Mouse (Mus musculus): ENCODE data around the gene Trub1.

The Trub1 gene

DNA sequence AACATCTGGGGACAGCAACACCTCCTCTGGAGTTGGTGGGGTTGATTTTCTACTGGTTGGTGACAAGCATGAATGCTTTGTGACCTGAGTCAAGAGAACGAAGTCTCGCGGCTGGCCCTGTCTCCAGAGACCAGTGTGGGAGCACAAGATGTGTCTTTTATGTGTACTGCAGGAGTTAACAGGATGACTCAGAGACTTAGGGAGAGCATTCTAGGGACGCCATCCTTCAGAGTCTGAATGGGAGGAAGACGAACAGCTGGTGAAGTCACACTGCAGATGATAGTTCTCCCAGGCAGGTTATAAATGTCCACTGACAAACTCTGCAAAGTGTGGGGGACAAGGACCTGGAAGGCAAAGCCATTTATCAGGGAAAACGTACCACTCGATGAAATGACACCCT, 11.2 kb upstream of the Trub1 start:
- no peak for DNase-seq (ENCODE audit: low spot score in 2 of 2)

DNA sequence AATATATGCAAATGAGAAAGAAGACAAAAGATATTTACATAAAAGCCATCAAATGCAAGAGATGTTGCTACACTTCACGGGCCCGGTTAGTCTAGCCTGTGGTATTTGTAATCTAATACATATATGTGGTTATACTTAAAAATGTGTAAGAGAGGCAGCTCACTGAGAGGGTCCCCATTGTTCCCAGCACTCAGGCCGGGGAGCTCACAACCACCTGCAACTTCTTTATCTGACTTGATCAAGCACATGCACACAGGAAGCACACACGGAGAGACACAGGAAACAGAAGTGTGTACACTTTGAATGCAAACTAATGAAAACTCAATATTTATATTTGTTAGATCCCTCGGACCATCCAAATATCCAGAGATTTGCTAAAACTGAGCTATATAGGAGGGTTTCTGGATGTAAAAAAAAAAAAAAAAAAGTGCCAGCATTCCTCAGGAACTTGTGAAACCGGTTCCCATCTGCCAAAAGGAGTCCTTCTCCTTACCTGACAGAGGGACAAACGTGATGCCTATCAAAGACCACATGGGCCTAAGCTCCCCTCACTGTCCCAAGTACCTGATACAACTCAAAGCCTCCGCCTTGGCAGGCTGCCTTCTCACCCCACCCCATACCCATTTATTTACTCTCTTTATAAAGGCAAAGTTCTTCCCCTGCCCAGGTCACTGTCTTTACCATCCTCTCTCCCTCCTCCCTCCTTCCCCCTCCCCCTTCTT, 9.6 kb upstream of the Trub1 start:
- no peak for DNase-seq (ENCODE audit: low spot score in 2 of 2)

DNA sequence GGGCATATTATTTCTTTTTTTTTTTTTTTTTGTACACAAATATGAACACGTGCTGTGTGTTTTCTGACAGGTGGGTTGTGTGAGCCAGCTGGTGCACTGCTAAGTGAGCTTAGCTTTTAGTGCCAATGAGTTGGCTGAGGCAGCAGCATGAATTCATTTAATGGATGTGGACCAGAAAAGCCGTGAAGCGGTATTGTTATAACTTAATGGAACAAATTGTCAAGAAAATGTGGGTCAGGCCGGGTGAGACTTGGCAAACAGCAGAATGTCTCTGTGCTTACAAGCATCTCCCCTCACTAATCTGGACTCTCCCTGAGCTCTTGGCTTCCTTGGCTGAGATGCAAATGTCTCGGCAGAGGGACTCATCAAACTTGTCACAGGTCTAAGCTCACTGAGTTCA, 7.7 kb upstream of the Trub1 start:
- no peak for DNase-seq (ENCODE audit: low spot score in 2 of 2)

GRCm38 (mm10) chr19:57450849-57451248, 1.9 kb upstream of the Trub1 start:
- DNase-seq (ENCODE audit: low spot score in 2 of 2) = no peak

DNA sequence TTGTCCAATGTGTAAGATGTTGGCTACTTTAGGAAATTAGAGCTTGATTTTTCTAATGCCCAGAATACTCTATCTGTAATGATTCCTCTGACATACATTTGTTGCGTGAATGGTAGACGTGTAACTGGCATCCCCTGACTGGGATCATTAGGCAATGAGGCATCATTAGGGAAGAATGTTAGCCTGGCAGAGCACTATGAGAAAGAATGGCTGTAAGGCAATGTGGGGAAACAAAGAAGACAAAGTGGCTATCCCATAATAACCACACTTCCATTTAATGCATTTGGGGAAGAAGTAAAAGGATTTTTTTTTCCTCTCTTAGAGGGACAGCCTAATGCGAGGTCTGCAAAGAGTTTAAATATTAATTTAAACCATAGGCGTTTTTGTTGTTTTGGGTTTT, 950 bp upstream of the Trub1 start:
- DNase-seq (ENCODE audit: low spot score in 2 of 2) = no peak

DNA sequence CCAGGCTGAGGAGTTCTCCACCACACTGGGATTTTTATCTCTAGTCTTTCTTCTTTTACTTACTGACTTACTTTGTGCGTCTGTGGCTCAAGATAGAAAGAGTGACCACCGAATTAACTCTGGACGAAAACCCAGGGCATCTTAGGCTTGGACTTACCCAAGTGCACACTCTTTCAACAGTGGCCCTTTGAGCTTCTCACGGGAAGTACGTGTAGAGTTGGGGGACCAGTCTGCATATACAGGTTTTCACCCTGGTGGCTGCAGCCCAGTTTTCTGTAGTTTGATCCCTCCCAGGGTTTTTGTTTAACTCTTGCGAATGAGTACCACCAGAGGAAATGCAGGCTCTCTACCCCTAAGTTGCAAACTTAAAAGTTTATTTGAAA, 497 bp downstream of the Trub1 start:
- no peak for DNase-seq (ENCODE audit: low spot score in 2 of 2)

DNA sequence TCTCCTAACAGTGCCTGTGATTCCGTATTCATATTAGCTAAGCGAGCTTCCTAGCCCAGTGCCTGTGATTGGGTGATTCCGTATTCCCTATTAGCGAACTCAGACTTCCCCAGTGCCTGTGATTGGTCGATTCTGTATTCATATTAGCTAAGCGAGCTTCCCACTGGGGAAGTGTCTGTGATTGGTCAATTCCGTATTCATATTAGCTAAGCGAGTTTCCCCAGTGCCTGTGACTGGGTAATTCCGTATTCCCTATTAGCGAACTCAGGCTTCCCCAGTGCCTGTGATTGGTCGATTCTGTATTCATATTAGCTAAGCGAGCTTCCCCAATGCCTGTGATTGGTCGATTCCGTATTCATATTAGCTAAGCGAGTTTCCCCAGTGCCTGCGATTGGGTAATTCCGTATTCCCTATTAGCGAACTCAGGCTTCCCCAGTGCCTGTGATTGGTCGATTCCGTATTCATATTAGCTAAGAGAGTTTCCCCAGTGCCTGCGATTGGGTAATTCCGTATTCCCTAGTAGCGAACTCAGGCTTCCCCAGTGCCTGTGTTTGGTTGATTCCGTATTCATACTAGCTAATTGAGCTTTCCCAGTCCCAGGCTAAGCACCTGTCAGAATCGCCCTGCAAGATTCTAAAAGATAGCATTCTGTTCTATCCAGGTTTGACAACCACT, 2.7 kb downstream of the Trub1 start:
- DNase-seq (ENCODE audit: low spot score in 2 of 2) = no peak

GRCm38 (mm10) chr19:57457075-57457474, 4.4 kb downstream of the Trub1 start:
- no peak for DNase-seq (ENCODE audit: low spot score in 2 of 2)

GRCm38 (mm10) chr19:57463741-57464140, 11.0 kb downstream of the Trub1 start:
- DNase-seq (ENCODE audit: low spot score in 2 of 2) = no peak

- DNase-seq (ENCODE audit: low spot score in 2 of 2) = no peak
Measured at GRCm38 (mm10) chr19:57465742-57466141, 13.0 kb downstream of the Trub1 start.

- DNase-seq (ENCODE audit: low spot score in 2 of 2) = no peak
Measured at GRCm38 (mm10) chr19:57471033-57471432, 18.3 kb downstream of the Trub1 start.

GRCm38 (mm10) chr19:57472169-57472568, 19.5 kb downstream of the Trub1 start:
- no peak for DNase-seq (ENCODE audit: low spot score in 2 of 2)

DNA sequence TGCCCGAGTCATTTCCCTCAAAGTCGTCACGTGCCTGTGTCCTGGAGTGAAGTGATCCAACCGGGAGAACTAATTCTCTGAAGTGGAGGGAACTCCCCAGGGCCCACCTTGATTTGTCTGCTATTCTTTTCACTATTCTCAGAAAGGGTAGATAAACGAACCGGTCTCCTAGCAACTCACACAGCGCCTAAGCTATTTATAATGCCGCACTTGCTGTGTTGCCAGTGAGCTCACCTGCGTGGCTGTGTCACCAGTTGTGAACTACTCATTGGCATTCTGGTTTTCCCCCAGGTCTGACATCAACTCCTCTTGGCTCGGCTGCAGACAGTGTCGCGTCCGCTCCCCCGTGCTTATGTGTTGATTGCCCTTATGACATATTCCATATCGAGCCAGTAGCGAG, 20.6 kb downstream of the Trub1 start:
- DNase-seq (ENCODE audit: low spot score in 2 of 2) = no peak

GRCm38 (mm10) chr19:57475298-57475697, 22.6 kb downstream of the Trub1 start:
- peak in 1 of 2 experiments; percentile 15 for DNase-seq (ENCODE audit: low spot score in 2 of 2)

GRCm38 (mm10) chr19:57477310-57477709, 24.6 kb downstream of the Trub1 start:
- DNase-seq (ENCODE audit: low spot score in 2 of 2) = no peak

- no peak for DNase-seq (ENCODE audit: low spot score in 2 of 2)
Measured at GRCm38 (mm10) chr19:57478056-57478455, 25.3 kb downstream of the Trub1 start.

GRCm38 (mm10) chr19:57479886-57480655, 27.4 kb downstream of the Trub1 start:
- DNase-seq (ENCODE audit: low spot score in 2 of 2) = no peak

DNA sequence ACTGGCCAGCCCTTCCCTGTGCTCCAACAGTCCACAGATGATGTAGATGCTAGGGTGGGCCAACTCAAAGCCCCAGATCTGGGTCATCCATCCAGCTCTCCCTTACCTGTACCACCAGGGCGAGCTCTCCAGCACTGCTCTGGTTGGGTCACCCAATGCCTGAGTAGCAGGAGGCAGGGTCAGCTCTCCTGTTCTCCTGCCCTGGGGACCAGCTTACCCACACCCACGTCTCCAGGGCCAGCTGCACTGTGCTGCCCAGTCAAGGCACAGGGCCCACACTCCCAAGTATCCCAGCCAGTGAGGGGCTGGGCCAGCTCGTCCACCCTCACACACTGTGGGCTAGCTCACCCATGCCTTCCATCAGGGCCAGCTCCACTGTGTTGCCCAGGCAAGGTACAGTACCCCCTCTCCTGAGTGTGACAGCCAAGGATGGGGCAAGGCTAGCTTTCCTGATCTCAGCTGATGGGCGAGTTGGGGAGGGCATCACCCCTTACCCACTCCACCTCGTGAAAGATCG, 29.1 kb downstream of the Trub1 start:
- DNase-seq (ENCODE audit: low spot score in 2 of 2) = no peak

DNA sequence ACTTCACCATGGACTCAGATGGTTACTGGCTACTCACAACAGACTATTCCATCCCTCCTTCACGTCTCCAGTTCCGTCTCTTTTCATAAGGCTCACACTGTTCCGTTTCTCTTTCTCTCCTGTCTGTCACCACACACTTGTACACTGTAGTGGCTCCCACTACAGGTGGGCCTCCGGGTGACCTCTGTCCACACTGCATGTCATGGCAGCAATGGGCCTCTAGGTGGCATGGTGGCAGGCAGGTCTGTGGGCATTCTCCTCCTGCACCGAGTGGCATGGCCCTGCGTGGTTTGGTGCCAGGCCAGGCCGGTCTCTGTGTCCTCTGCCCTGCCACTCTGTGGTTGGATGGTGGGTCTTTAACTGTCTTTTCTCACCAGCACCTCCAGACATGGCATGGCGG, 30.1 kb downstream of the Trub1 start:
- peak in 1 of 2 experiments; percentile 31 for DNase-seq (ENCODE audit: low spot score in 2 of 2)

DNA sequence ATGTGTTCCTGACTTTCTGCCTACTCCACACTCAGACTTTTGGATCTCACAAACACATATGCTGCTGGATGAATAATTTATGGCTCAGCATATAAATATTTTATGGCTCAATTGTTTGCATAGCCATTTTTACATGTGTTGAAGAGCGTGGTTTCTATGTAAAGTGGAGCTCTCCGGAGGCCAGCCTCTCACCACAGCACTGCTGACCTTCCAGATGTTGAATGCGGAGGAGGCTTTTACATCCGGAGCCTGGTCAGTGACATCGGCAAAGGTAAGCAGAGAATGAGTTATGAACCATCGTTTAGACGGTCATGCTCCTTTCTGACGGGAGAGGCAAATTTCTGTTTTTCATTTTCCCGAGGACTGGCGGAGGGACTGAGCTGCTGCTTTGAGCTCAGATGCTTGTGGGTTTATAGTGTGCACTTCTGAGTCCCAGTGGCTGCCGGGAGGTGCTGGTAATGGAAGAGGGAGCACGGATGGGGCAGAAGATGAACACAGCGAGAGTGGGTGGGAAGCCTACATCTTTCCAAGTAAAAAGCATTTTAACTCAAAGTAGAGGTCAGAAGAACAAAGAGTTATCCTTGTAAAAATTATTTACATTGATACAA, 34.4 kb downstream of the Trub1 start:
- no peak for DNase-seq (ENCODE audit: low spot score in 2 of 2)

- no peak for DNase-seq (ENCODE audit: low spot score in 2 of 2)
Measured at GRCm38 (mm10) chr19:57489527-57489926, 36.8 kb downstream of the Trub1 start.

DNA sequence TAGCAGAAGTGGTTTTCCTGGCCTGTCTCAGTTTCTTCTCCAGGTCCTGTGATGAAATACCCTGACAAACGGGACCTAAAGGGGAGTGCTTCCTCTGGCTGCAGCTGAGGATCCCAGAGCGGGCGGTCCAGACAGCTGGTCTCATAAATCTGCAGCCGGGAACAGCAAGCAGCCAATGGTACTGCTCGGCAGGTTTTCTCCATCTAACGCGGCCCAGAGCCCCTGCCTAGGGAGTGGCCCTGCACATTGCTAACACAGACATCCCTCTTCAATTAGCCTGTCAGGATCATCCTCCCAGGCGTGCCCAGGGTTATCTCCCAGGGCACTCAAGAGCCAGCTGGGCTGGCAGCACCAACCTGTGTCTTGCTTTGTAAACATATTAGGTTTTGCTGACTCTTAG, 38.3 kb downstream of the Trub1 start:
- peak in 1 of 2 experiments; percentile 15 for DNase-seq (ENCODE audit: low spot score in 2 of 2)
